Mouse (Mus musculus): ENCODE measurements around the gene Ppfibp1.

DNA sequence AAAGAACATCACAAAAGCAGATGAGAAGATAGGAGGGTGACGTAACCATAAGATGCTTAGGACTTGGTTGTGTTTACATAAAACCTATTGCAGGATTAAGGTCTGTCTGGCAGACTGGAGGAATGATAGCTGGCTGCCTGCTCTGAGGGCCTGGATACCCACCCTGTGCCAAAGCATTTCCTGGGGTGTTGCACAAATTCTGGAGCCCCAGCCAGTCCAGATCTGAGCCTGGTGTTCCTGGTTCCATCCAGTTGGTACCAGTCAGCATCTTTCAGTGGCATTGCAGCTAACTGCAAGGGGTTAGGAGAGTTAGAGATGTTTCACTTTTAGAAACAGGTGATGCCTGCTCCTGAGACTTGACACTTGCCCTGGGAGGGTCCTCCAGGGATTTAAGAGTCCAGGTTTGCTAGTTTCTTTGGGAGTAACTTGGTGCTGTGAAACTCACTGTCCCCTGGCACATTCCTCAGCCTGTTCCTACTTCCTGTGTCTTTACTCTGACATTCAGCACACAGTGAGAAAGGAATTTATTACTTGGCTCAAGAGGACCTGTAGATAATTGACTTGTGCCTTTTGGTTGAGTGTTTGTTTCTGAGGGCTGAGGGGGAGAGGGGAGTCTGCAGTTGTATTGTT is 90.9 kb downstream of the Ppfibp1 start:
- TF ChIP-seq CTCF (IDR thresholded peaks at IDR 0.05; ENCODE audit: low read depth), result no peak
- TF ChIP-seq EP300 (IDR thresholded peaks at IDR 0.05; ENCODE audit: low read depth), result no peak

Data from heart, postnatal 0 days (tissue).